Mouse (Mus musculus) CD8-positive naive resting alpha-beta T cell, adult 2 months (primary cell): Measurements from ENCODE around the gene Plin4.
"Not testable (repeated sequence)": the region's sequence is repeated elsewhere in the genome, so short reads cannot be mapped to it uniquely, and the experiment has no call there.

Source experiments
- DNase-seq, 2 experiments: peaks; one replicate each; pipeline ENCODE4 v3.0.0; 2022; ENCODE audit warnings: low read depth in 2 of 2, low spot score in 2 of 2

Gene Plin4

GRCm38 (mm10) chr17:56102927-56103326 is 6.7 kb downstream of the Plin4 start:
- no peak for DNase-seq

- no peak for DNase-seq
These were observed 7.4 kb downstream of the Plin4 start for GRCm38 (mm10) chr17:56102158-56102557.

GRCm38 (mm10) chr17:56100811-56101210 is 8.8 kb downstream of the Plin4 start:
- DNase-seq: no peak

- no peak for DNase-seq
These were observed 10.7 kb downstream of the Plin4 start for GRCm38 (mm10) chr17:56098711-56099572.

- no peak for DNase-seq
These were observed 11.4 kb downstream of the Plin4 start for GRCm38 (mm10) chr17:56098180-56098579.

- DNase-seq: no peak
These were observed 12.7 kb downstream of the Plin4 start for GRCm38 (mm10) chr17:56096883-56097282.

GRCm38 (mm10) chr17:56092794-56093193 is 16.8 kb downstream of the Plin4 start:
- DNase-seq: no peak

- no peak for DNase-seq
These were observed 17.3 kb downstream of the Plin4 start for GRCm38 (mm10) chr17:56092312-56092711.

- DNase-seq: no peak
These were observed 28.6 kb downstream of the Plin4 start for GRCm38 (mm10) chr17:56080781-56081585.

GRCm38 (mm10) chr17:56079921-56080320 is 29.7 kb downstream of the Plin4 start:
- no peak for DNase-seq

- DNase-seq: peak; percentile 99
These were observed 30.5 kb downstream of the Plin4 start, which contains the start of gene Hdgfl2 for GRCm38 (mm10) chr17:56078880-56079795. Hdgfl2 (plus strand) TSS chr17:56079634.

GRCm38 (mm10) chr17:56078361-56078760 is 31.2 kb downstream of the Plin4 start:
- DNase-seq: peak in 1 of 2 experiments; percentile 5

- DNase-seq: no peak
These were observed 32.1 kb downstream of the Plin4 start for GRCm38 (mm10) chr17:56077523-56077922.

- DNase-seq: peak; percentile 96
These were observed 34.8 kb downstream of the Plin4 start, which contains the start of gene Ubxn6 for GRCm38 (mm10) chr17:56074827-56075208. Ubxn6 (minus strand) TSS chr17:56075028.

GRCm38 (mm10) chr17:56074097-56074826 is 35.3 kb downstream of the Plin4 start:
- peak in 1 of 2 experiments; percentile 80 for DNase-seq

GRCm38 (mm10) chr17:56072243-56072642 is 37.4 kb downstream of the Plin4 start:
- DNase-seq: no peak

- DNase-seq: no peak
These were observed 38.5 kb downstream of the Plin4 start for GRCm38 (mm10) chr17:56071126-56071525.

- no peak for DNase-seq
These were observed 40.5 kb downstream of the Plin4 start for GRCm38 (mm10) chr17:56069066-56069465.

- DNase-seq: no peak
These were observed 43.2 kb downstream of the Plin4 start for GRCm38 (mm10) chr17:56066451-56066850.

- DNase-seq: not testable (repeated sequence)
These were observed 43.9 kb downstream of the Plin4 start for GRCm38 (mm10) chr17:56065715-56066114.
